Mouse (Mus musculus) cerebellum, postnatal 36 days (tissue): ENCODE results near the gene Cygb.

Experiments used
- DNase-seq, 2 experiments: peaks; one replicate each; pipeline ENCODE4 v3.0.0; 2021 to 2022; ENCODE audit warnings: mixed read lengths in 2 of 2

Cygb gene

GRCm38 (mm10) chr11:116656348-116657191, 2.5 kb upstream of the Cygb start:
- peak; percentile 85 for DNase-seq

GRCm38 (mm10) chr11:116653709-116654221, 348 bp downstream of the Cygb start:
- DNase-seq = peak; percentile 73 to 77

GRCm38 (mm10) chr11:116653234-116653633, 879 bp downstream of the Cygb start, which contains the start of gene Prcd:
TSS of gene Prcd (plus strand) at chr11:116653534.
- no peak for DNase-seq

GRCm38 (mm10) chr11:116652330-116653098, 1.6 kb downstream of the Cygb start:
- DNase-seq = no peak

GRCm38 (mm10) chr11:116651339-116651738, 2.8 kb downstream of the Cygb start:
- DNase-seq = no peak

GRCm38 (mm10) chr11:116650811-116651210, 3.3 kb downstream of the Cygb start:
- no peak for DNase-seq

GRCm38 (mm10) chr11:116649711-116650337, 4.3 kb downstream of the Cygb start:
- DNase-seq = no peak

GRCm38 (mm10) chr11:116648976-116649375, 5.1 kb downstream of the Cygb start:
- DNase-seq = no peak

- DNase-seq = no peak
These were observed 5.7 kb downstream of the Cygb start for GRCm38 (mm10) chr11:116648213-116648921.

GRCm38 (mm10) chr11:116647340-116647991, 6.6 kb downstream of the Cygb start:
- no peak for DNase-seq

GRCm38 (mm10) chr11:116646771-116647170, 7.3 kb downstream of the Cygb start:
- no peak for DNase-seq

- no peak for DNase-seq
These were observed 8.0 kb downstream of the Cygb start for GRCm38 (mm10) chr11:116646136-116646535.

- DNase-seq = no peak
These were observed 8.5 kb downstream of the Cygb start for GRCm38 (mm10) chr11:116645446-116646110.

GRCm38 (mm10) chr11:116644225-116645112, 9.6 kb downstream of the Cygb start:
- no peak for DNase-seq

- peak; percentile 49 to 50 for DNase-seq
These were observed 10.4 kb downstream of the Cygb start for GRCm38 (mm10) chr11:116643579-116644224.

GRCm38 (mm10) chr11:116642681-116643578, 11.2 kb downstream of the Cygb start:
- peak; percentile 95 to 96 for DNase-seq

GRCm38 (mm10) chr11:116641731-116642130, 12.4 kb downstream of the Cygb start:
- DNase-seq = no peak

- no peak for DNase-seq
These were observed 12.9 kb downstream of the Cygb start for GRCm38 (mm10) chr11:116641168-116641567.

- peak in 1 of 2 experiments; percentile 28 for DNase-seq
These were observed 17.5 kb downstream of the Cygb start for GRCm38 (mm10) chr11:116636607-116637006.
